Mouse (Mus musculus): ENCODE data around the gene Gadd45b.

The Gadd45b gene

GRCm38 (mm10) chr10:80929299-80930226 lies at the start of gene Gadd45b:
Gadd45b (plus strand) TSS chr10:80930073.
- DNase-seq: peak; percentile 99

GRCm38 (mm10) chr10:80880131-80880641 lies 49.7 kb upstream of the Gadd45b start:
- DNase-seq: peak; percentile 71

- DNase-seq: no peak
These were observed 49.0 kb upstream of the Gadd45b start for GRCm38 (mm10) chr10:80880901-80881300.

- DNase-seq: peak; percentile 81
These were observed 48.6 kb upstream of the Gadd45b start for GRCm38 (mm10) chr10:80881301-80881700.

GRCm38 (mm10) chr10:80887181-80887580 lies 42.7 kb upstream of the Gadd45b start:
- DNase-seq: peak; percentile 53

- DNase-seq: no peak
These were observed 34.8 kb upstream of the Gadd45b start for GRCm38 (mm10) chr10:80895100-80895499.

GRCm38 (mm10) chr10:80895697-80896096 lies 34.2 kb upstream of the Gadd45b start:
- no peak for DNase-seq

- DNase-seq: no peak
These were observed 33.0 kb upstream of the Gadd45b start for GRCm38 (mm10) chr10:80896581-80897485.

GRCm38 (mm10) chr10:80897861-80898510 lies 31.9 kb upstream of the Gadd45b start:
- DNase-seq: no peak

- no peak for DNase-seq
These were observed 30.8 kb upstream of the Gadd45b start for GRCm38 (mm10) chr10:80899074-80899473.

- no peak for DNase-seq
These were observed 30.1 kb upstream of the Gadd45b start for GRCm38 (mm10) chr10:80899591-80900317.

- peak; percentile 96 for DNase-seq
These were observed 29.3 kb upstream of the Gadd45b start, which contains the start of gene Timm13 for GRCm38 (mm10) chr10:80900318-80901247. Timm13 (minus strand) TSS chr10:80900969.

GRCm38 (mm10) chr10:80901409-80902272 lies 28.2 kb upstream of the Gadd45b start:
- no peak for DNase-seq

GRCm38 (mm10) chr10:80902273-80902940 lies 27.5 kb upstream of the Gadd45b start:
- DNase-seq: no peak

- no peak for DNase-seq
These were observed 26.6 kb upstream of the Gadd45b start for GRCm38 (mm10) chr10:80903282-80903681.

GRCm38 (mm10) chr10:80904004-80904693 lies 25.7 kb upstream of the Gadd45b start:
- DNase-seq: no peak

GRCm38 (mm10) chr10:80904709-80905108 lies 25.2 kb upstream of the Gadd45b start:
- DNase-seq: no peak

GRCm38 (mm10) chr10:80909375-80910162 lies 20.3 kb upstream of the Gadd45b start:
- no peak for DNase-seq

Data from lung, postnatal 14 days (tissue).